Mouse (Mus musculus) spleen, adult 2 months (tissue): Measurements from ENCODE around the gene Atp6v0e.

Source experiments
- CTCF ChIP-seq: fragments of 200-500 bp; IDR thresholded peaks from 2 replicates; pipeline ENCODE4 v1.5.1; 2011; ENCODE audit warnings: mild to moderate bottlenecking, inconsistent platforms; ENCODE audit not compliant: insufficient read depth, insufficient read length, insufficient replicate concordance; ENCODE audit errors: extremely low read depth
- POLR2A ChIP-seq: fragments of 200-500 bp; IDR thresholded peaks from 2 replicates; pipeline ENCODE4 v1.6.1; 2011; ENCODE audit warnings: low read depth, low read length, inconsistent platforms

DNA sequence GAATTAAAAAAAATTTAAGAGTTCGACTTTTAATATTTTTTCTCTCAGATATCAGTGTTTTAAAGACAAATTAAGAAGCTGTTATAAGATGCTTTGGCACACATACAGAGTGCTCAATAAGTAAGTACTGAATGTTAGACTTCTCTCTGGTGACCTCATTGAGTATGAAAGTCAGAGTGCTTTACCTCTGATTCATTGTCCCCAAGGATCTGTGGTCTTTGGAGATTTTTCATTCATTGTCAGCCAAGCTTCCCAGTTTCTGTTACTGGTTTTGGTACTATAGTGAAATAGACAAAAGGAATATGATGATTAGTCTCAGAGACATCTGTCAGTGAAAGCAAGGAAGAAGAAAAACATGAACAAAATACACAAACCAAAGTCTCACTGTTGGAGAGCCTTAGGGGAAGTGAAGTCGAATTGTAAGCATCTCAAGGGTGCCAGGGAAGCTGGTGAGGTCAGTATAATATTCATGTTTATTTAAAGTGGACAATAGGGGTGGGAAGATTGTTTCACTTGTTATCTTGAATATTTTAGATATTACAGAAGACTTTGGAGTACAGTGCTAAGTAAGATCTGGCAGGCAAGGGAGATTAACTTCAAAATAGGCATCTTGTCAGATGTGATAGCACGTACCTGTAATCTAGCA lies 64.2 kb downstream of the Atp6v0e start:
- TF ChIP-seq POLR2A (no peak), CTCF (no peak)
